Mouse (Mus musculus): ENCODE measurements around the gene Elfn1. TPM values are rescaled to one million over a fixed set of nuclear protein-coding genes. Genes with fewer than 3 reads are reported as not detected.

The Elfn1 gene
- not detected in 2 replicates for total RNA-seq (2023)

GRCm38 (mm10) chr5:139907714-139908242 is at the start of gene Elfn1:
Gene Elfn1, plus strand, starts transcription at chr5:139907943.

Other genes starting within 250 kb of the Elfn1 start
- gene Micall2, start 171.6 kb upstream of the Elfn1 start, total RNA-seq (2023), result 5.6 and 5.8 TPM in 2 replicates
- gene Ints1, start 132.3 kb upstream of the Elfn1 start, total RNA-seq (2023), result 39.6 and 53.6 TPM in 2 replicates
- gene Mafk, start 116.4 kb upstream of the Elfn1 start, total RNA-seq (2023), result 182 and 184 TPM in 2 replicates
- not detected in 2 replicates for gene Tmem184a, start 88.0 kb upstream of the Elfn1 start, total RNA-seq (2023)
- gene Gm26938, start 81.5 kb upstream of the Elfn1 start, total RNA-seq (2023), result not detected in 2 replicates
- 9.3 and 12.1 TPM in 2 replicates for gene Psmg3, start 81.1 kb upstream of the Elfn1 start, total RNA-seq (2023)